Mouse (Mus musculus): ENCODE data around the gene Sgo1.

The Sgo1 gene

GRCm38 (mm10) chr17:53650251-53650661 is 38.9 kb downstream of the Sgo1 start:
- no peak for DNase-seq (ENCODE audit: low read depth, low spot score)

GRCm38 (mm10) chr17:53643360-53643759 is 45.8 kb downstream of the Sgo1 start:
- no peak for DNase-seq (ENCODE audit: low read depth, low spot score)

GRCm38 (mm10) chr17:53631344-53631743 is 57.8 kb downstream of the Sgo1 start:
- DNase-seq (ENCODE audit: low read depth, low spot score): no peak

- no peak for DNase-seq (ENCODE audit: low read depth, low spot score)
Measured at GRCm38 (mm10) chr17:53628131-53628530, 61.0 kb downstream of the Sgo1 start.

- no peak for DNase-seq (ENCODE audit: low read depth, low spot score)
Measured at GRCm38 (mm10) chr17:53627497-53627896, 61.6 kb downstream of the Sgo1 start.

GRCm38 (mm10) chr17:53626160-53626559 is 63.0 kb downstream of the Sgo1 start:
- DNase-seq (ENCODE audit: low read depth, low spot score): no peak

Data from WW6 (cell line).